Mouse (Mus musculus) neural tube, embryonic 10.5 days (tissue): Measurements from ENCODE around the gene Methig1.
"Not testable (repeated sequence)": the region's sequence is repeated elsewhere in the genome, so short reads cannot be mapped to it uniquely, and the experiment has no call there.

Experiments
- DNase-seq: peaks from one replicate; pipeline ENCODE4 v3.0.0-alpha.2; 2017; ENCODE audit warnings: low spot score; ENCODE audit errors: extremely low spot score

The Methig1 gene

DNA sequence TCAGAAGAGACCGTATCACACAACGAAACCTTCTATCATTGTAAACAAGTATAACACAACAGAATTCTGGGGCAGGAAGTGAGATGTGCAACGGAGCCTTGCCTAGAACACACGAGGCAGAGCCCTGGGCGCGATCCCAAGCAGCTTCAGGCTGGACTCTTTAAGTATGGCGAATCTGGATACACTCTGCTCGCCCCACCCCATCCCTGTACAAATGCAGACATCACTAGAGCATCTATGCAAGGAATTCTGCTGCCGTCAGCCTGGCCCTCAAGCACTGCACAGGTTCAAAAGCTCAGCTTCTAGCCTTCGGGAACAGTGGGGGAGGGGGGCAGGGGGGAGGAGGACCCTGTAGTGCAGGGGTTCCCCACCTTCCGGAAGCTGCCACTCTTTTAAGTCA, 40.1 kb downstream of the Methig1 start:
- no peak for DNase-seq

DNA sequence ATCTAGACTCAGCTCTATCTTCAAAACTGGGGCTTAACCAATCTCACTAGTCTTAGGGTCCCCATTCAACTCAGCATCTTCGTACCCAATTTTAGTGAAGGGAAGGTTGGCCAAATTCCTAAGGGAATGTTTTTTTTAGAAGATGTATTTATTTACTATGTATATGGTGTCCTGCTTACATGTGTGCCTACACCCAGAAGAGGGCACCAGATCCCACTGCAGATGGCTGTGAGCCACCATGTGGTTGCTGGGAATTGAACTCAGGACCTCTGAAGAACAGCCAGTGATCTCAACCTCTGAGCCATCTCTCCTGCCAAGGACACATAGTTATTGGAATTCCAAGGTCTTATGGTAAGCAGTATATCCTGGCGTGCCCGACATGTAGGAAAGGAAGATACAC, 42.6 kb downstream of the Methig1 start:
- no peak for DNase-seq

DNA sequence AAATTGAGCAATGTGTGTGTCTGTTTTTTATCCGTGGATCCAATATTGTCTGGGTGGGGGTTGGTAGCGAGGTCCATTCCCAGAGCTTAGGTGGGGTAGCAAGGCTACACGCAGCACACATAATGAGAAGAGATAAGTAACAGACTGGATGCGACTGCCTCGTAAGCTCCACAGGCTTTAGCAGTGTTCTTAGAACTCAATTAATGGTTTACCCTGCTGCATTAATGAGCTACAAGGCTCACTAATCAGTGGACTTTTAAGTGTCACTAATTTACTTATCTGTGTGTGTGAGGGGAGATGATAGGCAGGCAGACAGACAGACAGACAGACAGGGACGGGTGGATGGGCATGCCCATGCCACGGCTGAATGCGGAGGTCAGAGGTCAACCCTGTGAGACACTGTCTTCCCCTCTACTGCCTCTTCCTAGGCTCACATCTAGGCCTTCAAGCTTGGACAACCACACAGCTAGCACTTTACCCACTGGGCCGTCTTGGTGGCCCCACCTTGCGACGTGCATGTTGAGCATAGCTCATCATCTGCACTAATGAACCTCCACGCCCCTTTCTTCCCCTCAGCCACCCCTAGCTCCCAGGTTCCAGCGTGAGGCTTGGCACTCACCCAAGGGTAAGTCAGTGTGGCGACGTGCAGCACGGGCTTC, 47.8 kb downstream of the Methig1 start:
- no peak for DNase-seq

DNA sequence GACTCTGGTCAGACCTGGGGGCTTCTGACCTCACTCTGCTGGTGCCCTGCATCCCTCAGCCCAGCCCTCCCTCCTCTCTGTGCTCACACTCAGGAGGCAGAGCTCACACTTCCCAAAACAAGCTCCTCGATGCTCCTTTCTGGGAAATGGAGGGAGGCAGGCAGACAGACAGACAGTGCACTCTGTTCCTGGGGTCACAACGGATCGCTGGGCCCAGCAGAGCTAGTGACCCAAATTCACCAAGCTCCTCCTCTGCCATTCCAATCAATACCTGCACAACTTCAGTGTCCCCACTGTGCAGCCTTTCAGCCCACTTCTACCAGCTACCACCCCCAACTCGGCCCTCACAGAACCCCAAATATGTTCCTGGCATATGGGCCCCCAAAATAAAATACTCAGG, 48.9 kb downstream of the Methig1 start:
- DNase-seq: no peak

DNA sequence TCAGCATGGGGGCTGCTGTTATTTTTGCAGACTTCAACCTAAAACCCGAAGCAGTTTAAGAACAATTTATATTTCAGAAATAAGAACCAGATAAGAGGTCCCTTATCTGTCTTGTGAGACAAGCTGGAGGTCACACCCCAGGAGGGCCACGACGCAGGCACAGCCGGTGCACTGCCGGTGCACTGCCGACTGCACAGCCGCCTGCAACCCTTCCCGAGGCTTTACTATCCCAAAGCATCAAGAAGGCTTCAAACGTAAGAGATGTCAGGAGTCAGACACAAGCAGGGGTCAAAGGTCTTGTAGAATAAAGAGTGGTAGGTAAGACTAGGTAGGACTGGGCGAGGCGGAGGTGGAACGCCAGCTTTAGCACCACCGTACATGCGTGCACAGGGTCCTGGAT, 49.4 kb downstream of the Methig1 start:
- no peak for DNase-seq

DNA sequence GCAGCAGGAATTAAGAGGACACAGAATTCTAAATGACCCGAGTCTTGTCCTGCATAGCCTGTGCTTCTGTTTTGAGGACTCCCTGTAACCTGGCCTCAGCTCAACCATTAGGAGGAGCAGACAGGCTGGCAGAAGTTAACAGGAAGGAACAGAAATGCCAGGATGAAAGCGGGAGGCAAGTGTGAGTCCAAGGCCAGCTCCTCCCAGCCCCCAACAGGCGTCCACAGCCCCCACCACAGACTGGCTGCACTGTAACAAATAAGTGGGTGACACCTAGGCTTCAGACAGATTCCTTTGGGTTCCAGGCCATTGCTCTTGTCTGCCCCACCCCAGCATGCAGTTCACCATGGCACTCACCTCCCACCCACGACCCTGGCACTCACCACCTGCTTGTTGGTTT, 49.8 kb downstream of the Methig1 start:
- no peak for DNase-seq

DNA sequence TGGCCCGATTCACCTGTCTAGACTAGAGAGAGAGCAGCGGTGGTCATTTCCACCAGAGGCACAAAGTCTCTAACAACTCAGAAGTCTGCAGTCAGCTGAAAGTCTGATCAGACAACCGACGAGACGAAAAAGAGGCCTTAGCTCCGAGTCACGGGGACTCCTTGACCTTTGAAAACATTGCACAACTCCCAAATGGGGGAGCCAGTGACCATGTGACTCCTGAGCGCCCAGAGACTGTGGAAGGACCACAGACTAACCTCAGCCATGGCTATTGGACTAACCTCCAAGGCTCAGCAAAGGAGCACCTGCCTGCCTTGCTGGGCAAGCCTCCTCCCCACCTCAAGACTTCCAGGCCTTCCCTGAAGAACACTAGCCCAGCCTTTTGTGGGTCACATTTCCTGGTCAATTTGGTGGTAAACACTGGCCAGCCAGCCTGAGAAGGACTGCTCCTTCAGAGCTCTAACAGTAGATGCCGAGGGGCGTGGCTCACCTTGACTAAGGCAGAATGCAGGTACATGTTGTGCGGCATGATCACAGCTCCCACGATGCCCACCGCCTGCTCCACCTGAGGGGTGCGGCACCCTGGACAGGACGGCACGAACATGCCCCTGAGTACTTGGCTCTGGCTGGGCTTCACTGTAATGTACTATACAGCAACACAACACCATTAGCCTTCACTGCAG, 50.5 kb downstream of the Methig1 start:
- DNase-seq: no peak

DNA sequence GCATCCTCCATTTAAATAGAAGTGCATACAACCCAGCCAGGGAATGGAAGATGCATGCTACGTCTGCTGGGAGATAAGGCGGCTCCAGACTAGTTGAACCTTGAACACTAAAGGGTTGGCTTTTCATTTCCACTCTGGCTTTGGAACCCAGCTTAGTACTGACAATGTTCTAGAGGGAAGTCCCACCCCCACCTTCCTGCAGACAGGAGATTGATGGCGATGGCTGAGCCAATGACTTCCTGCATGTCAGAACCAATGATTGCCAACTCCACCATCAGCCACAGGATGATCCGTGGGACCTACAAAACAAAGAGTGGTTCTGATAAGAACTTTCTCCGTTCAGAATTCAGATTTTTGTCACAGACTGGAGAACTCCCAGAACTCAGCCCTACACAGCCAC, 53.1 kb downstream of the Methig1 start:
- DNase-seq: no peak

DNA sequence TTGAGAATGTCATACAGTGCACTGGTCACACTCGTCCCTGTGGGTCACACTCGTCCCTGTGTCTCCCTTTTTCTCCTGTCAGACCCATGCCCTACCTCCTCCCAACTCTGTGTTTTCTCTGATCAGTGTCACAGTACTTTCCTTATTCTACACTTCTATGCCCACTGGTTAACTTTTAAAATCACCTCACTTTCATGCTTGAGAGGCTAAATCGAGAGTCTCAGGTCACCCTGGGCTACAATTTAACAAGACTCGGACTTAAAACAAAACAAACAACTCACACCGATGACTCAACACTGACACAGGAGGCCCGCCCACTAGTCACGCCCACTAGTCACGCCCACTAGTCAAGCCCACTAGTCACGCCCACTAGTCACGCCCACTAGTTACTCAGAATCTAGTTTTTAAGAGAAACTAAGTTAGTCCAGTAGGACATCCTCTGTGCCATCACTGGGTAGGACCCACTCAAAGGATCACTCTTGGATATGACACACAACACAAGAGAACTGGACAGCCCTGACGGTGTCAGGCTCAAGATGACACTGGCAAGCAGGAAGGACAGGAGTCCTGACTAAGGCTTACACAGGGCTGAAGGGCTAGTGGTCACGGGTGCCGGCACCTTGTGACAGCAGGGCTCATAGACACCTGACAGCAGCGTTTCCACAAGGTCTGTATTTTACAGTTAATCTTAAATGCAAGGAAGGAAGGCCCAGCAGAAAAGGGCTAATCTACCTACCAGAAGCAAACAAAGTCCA, 58.1 kb downstream of the Methig1 start:
- no peak for DNase-seq

DNA sequence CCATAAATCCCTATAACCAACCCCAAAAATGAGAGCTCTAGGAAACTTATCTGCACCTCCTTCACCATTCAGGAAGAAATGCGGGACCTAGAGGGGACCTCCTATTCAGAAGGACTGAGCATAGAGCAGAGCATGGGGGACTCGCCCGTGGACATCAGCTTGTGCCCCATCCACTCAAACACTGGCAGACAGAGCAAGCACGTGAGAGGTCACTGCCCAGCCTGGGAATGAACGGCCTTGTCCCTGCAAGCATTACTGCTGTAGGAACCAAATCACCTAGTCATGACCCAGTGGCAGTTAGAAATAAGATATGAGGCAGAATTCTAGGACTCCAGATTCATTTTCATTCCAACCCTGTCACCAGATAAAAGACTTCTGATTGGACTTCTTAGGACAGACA, 58.8 kb downstream of the Methig1 start:
- DNase-seq: no peak

DNA sequence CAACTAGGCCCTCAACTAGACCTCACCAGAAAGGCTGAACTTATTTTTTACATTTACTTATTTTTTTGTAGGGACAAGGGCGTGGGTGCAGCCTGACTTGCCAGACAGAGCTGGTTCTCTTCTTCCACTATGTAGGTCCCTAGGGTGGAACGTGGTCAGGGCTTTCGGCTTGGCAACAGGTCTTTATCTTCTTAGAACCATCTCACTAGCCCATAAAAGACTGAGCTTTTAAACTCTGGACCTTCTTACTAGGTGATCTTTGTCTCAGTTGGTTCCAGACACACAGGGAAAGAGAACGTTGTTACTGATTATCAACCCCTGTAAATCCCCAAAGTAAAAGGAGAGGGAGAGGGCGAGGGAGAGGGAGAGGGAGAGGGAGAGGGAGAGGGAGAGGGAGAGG, 60.4 kb downstream of the Methig1 start:
- no peak for DNase-seq

DNA sequence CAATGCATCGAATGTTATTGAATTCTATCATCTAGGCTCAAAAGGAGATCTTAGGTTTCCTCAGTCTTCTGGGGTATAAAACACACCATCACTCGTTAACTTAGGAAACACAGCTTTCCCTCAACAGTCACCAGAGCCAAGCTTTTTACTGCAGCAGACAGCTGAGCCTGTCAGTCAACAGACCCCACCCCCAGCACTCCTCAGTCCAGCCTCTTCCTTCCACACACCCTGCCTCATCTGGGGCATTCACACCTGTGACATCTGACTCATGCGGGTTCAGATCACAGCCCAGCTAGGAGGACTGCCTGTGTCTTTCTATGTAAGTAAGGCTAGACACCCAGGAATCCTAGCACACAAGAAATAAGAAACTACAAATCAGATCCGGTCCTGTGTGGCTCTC, 61.1 kb downstream of the Methig1 start:
- DNase-seq: no peak

DNA sequence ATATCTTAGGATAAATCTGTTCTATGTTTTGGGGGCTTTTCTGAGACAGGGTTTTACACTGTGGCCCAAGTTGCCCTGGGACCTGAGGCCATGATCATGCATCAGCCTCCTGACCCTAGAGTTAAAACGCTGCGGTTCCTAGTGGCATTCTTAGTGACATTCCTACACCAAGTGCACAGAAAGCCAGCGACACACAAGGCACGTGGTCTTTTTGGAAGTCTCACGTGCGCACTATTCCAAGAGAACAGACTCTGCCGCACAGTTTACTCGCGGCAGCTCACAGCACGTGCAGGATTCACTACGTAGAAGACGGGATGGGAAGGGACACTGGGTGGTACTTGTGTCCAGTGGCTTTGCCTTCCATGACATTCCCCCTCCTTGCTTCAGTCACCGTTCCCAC, 62.0 kb downstream of the Methig1 start:
- DNase-seq: no peak

DNA sequence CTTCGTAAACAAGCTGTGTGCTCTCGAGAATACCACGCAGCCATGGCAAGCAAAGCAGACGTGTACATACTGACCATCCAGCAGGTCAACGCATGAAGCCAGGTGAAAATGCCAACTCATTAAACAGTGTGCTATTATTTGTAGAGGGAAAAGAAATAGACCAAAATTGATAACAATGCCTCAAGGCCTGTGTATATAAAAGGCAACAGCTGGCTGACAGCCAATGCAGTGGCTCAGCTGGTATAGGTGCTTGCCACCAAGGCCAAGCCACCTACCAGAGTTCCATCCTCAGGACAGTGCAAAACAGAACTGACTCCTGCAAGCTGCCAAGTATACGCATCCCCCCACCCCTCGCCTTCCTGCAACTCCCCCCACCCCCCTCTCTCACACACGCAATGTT, 62.7 kb downstream of the Methig1 start:
- no peak for DNase-seq

DNA sequence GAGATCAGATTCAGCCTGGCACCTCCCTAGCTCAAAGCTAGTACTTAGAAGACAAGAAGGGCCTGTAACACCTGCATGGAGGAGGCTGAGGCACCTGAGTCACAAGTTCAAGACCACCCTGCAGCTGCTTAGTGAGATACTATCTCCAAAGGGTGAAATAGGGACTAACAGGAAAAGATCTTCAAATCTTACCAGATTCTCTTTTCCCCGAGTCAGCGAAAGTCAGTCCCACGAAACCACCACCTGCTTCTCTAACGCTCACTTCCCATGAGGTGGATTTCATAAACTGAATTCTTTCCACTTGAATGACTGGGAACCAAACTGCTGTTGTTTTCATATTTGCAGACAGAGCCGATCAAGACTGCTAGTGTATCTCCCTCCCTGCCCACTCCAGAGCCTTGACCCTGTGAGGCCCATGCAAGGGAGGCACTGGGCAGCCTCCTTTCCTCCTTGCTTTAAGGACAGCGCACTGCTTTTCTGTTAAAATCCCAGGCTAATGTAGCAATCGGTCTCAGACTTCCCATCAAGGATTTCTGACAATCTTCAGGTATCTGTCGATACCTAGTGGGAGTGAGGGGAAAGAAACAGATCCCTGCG, 65.0 kb downstream of the Methig1 start:
- no peak for DNase-seq

DNA sequence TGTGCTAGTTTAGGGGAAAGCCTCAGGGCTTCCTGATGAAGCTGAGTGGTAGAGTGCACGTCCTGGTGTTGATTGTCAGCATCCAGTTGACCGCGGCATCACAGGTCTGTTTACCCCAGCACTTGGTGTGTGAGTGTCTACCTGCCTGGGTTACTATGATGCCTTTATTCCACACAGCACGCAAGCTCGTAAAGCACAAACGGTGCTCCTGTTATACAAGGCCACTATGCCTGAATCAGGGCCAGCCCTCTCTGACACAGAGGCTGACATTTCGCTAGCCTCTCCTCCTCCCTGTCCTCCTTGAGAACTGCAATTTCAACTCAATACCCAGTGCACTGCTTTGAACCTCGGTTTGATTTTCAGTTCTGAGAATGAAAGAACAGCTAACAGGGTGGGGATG, 66.4 kb downstream of the Methig1 start:
- DNase-seq: no peak

DNA sequence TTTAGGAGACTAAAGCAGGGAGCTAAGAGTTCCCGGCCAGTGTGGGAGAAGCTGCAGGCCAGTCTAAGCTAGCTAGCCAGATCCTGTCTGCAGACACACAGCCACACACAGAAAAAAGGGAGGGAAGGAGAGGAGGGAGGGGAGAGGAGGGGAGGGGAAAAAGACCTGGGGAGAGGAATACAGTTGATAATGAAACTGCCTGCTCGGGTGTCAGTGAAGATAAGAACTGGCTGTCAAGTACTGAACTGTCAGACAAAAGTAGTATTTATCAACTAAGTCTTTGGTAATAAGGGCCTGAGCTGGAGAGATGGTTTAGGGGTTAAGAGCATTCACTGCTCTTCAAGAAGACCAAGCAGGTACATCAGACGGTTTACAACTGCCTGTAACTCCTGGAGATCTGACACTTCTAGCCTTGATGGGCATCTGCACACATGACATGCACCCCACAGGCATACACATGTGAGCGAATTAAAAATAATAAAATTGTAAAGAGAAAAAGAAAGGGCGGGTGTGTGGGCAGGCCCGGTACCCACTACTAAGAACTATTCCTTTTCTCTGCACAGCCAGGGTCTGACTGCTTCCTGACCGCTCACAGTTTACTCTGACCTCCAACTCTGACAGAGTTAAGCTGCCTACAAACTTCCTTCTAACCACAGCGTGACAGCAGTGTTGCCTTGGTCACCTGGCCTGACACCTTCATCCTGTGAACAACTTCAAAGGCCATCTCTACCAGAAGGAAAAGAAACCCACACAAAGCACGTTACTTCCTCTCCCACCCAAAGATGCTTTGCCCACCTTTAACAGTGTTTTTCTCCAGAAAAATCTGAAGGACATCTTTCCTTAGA, 67.2 kb downstream of the Methig1 start:
- no peak for DNase-seq

DNA sequence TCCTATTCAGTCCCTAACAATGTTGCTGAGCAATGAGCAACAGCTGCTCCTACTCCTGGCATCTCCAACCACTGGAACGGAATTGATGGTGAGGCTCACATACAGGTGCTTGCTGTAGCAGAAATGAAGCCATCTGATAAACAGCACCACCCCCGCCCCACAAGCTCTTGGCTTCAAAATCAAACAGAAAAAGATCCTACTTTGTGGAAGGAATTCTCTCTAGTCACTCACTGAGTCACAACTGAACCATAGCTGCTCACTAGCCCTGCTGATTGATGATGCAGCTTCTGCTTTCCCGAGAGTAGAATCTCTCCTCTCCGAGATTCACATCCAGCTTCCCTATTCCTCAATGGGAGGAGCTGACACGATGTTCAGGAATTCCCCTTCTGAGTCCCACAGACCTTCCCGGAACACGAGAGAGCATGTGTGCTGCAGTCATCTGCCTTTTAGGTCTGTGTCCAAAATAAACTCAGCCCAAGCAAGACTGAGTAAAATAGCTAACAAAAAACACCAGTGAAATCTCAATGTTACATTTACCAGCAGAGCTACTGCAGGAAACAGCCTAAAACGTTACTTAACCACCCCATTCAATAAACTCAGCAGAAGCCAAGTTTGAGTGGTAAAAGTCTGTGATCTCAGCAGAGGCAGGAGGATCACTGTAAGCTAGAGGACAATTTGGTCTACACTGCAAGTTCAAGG, 68.3 kb downstream of the Methig1 start:
- no peak for DNase-seq

DNA sequence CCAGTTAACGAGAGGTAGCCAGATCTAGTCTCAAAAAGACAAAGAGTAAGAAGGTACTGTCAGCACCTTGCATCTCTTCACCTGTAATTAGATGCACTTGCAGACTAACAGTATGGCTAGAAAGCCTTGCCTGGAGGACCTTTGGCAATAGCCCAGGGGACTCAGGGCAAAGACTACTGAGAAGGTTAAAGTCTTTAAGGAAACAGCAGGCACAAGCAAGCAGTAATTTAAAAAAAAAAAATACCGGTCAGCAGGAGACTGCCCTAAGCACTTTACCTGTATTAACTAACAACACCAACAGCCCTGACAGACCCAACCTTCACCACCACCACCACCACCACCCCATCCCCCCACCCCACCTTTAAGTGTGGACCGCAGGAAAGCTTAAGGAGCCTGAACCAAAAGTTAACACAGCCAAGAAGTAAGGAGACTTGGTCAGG, 68.8 kb downstream of the Methig1 start, which contains the start of gene Gm5475:
Gm5475 (plus strand) TSS at position 390 of the 440 bp plus-strand sequence.
- not testable (repeated sequence) for DNase-seq

DNA sequence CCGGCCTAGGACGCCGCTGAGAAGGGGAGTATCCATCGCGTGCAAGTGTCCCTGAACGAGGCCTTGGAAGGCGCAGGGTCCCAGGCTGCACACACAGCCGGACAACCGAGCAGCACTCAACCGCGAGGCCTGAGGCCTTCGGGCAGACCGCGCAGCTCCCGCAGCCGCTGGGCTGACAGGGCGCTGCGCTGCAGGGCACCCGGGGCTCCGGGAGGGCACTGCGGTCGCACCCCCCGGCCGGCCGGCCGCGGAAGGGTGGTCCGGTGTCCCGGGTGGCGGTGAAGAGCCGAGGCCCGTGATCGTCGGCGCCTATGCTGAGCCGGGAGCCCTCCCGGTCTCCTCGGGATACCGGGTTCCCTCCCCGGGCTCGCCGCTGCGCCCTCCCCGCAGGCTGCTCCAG, 69.5 kb downstream of the Methig1 start:
- no peak for DNase-seq
